Mouse (Mus musculus) liver, embryonic 12.5 days (tissue): ENCODE results near the gene Akap8. TPM values are rescaled to one million over a fixed set of nuclear protein-coding genes. Genes with fewer than 3 reads are reported as not detected.

Source experiments
- ATAC-seq: fragments of 200-750 bp; cut with Nextera tagmentation; 2 replicates; pipeline ENCODE4 v1.8.0; 2017; ENCODE audit warnings: moderate number of reproducible peaks, mild to moderate bottlenecking, moderate library complexity
- H3K27ac ChIP-seq: fragments of 300-500 bp; sonication (generic); 2 replicates; pipeline ENCODE4 v1.5.1; 2016; ENCODE audit warnings: mild to moderate bottlenecking
- H3K27me3 ChIP-seq: fragments of 300-500 bp; sonication (generic); replicated peaks from 2 replicates; pipeline ENCODE4 v1.6.1; 2016; ENCODE audit warnings: mild to moderate bottlenecking, moderate library complexity
- H3K36me3 ChIP-seq: fragments of 300-500 bp; sonication (generic); 2 replicates; pipeline ENCODE4 v1.6.1; 2016; ENCODE audit warnings: mild to moderate bottlenecking, moderate library complexity
- H3K4me1 ChIP-seq: fragments of 300-500 bp; sonication (generic); 2 replicates; pipeline ENCODE4 v1.6.1; 2016
- H3K4me2 ChIP-seq: fragments of 300-500 bp; sonication (generic); 2 replicates; pipeline ENCODE4 v1.6.1; 2016; ENCODE audit warnings: mild to moderate bottlenecking, moderate library complexity
- H3K4me3 ChIP-seq: fragments of 300-500 bp; sonication (generic); 2 replicates; pipeline ENCODE4 v1.5.1; 2016; ENCODE audit warnings: mild to moderate bottlenecking, moderate library complexity
- H3K9ac ChIP-seq: fragments of 300-500 bp; sonication (generic); 2 replicates; pipeline ENCODE4 v1.6.1; 2016; ENCODE audit warnings: mild to moderate bottlenecking, moderate library complexity
- H3K9me3 ChIP-seq: fragments of 300-500 bp; sonication (generic); replicated peaks from 2 replicates; pipeline ENCODE4 v1.6.1; 2016; ENCODE audit warnings: mild to moderate bottlenecking, moderate library complexity
- WGBS: fragments of 180-500 bp; shearing (Covaris S2); methylation state at CpG from one replicate; pipeline ENCODE4 v1.1.7; 2016; ENCODE audit not compliant: insufficient replicate concordance; 5-methylcytosine and 5-hydroxymethylcytosine counted together
- polyA plus RNA-seq: library from polyadenylated mRNA; unstranded; fragments of >200 nt; fragmentation: Nextera tagmentation; extraction: Ambion mirVana; gene quantifications from 2 replicates; pipeline ENCODE4 v1.2.1, GENCODE M21; 2016

Gene Akap8
- polyA plus RNA-seq, 1 experiment from 2014 or later, result 73.5 TPM

DNA sequence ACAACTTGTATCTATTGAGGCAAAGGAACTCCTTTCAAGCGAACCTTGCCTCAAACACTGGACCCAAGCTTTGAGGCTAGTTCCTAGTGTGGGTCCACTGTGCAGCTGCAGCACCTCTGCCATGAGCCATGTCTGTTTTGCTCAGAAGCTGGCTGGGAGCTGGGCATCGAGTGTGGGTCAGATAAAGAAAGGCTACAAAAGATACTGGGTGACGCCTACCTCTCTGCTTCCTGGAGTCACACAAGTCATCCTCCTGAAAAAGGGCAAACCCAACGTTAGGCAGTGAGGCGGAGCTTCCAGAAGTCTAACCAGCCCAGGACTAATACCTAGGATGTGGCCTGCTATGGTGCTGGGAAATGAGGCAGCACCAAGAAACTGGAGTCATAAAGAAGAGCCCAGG lies 7.1 kb downstream of the Akap8 start:
- peaks cover 22% of the 10 kb centered on the region for H3K4me1 ChIP-seq
- H3K9ac ChIP-seq, result no peak overlapping the region
- H3K9me3 ChIP-seq, result no peaks in the 10 kb centered on the region
- peaks cover 98% of the 10 kb centered on the region for H3K36me3 ChIP-seq
- ATAC-seq, result peak; percentile 58; the same call in 1 of the 2 replicates
- H3K27me3 ChIP-seq, result no peaks in the 10 kb centered on the region
- WGBS, result 46% methylated on average over 5 of the region's 5 CpGs
- no peak overlapping the region for H3K27ac ChIP-seq
- no peak overlapping the region for H3K4me3 ChIP-seq
- no peak overlapping the region for H3K4me2 ChIP-seq

- 90% methylated on average over 8 of the region's 8 CpGs for WGBS
- ATAC-seq, result no peak
- no peak overlapping the region for H3K4me2 ChIP-seq
- H3K9ac ChIP-seq, result no peak overlapping the region
- no peaks in the 10 kb centered on the region for H3K9me3 ChIP-seq
- H3K27me3 ChIP-seq, result no peaks in the 10 kb centered on the region
- H3K4me1 ChIP-seq, result peaks cover 25% of the 10 kb centered on the region
- no peak overlapping the region for H3K27ac ChIP-seq
- H3K36me3 ChIP-seq, result peaks cover 100% of the 10 kb centered on the region
- H3K4me3 ChIP-seq, result no peak overlapping the region
Observed at GRCm38 (mm10) chr17:32312801-32313200, 8.2 kb downstream of the Akap8 start.

DNA sequence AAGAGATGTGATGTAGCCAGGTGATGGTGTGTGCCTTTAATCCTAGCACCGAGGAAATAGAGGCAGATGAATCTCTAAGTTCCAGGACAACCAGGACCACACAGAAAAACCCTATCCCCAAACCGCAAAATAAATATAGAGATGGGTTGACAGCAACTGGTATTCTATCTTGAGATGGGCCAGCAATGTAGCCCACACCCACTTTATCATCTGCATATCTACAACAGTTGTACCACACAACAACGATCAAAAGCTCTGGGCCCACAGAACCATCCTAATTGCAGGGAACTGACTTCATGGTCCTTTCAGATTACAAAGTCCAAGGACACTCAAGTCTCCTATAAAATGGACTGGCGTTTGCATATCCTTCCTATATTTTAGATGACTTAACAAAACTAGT lies 13.1 kb downstream of the Akap8 start:
- WGBS, result 39% methylated on average over 4 of the region's 4 CpGs

DNA sequence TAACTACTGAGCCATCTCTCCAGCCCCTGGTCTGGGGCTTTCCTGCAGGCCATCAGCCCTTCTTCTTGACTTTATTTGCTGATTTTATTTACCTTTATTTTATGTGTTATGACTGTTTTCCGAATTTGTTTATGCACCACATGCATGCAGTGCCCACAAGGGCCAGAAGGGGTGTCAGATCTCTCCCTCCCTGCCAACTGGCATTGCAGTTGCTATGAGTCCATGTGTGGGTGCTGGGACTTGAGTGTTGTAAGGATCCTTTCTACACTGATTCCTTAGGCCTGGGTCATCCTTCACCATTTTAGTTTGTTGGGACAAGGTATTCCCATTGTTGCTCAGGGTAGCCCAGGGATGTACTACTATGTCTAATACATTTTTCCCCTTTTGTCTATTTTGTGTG lies 22.9 kb downstream of the Akap8 start:
- H3K27ac ChIP-seq, result no peak overlapping the region
- no peaks in the 10 kb centered on the region for H3K27me3 ChIP-seq
- H3K9ac ChIP-seq, result no peak overlapping the region
- H3K4me3 ChIP-seq, result no peak overlapping the region
- 70% methylated on average over 1 of the region's 1 CpGs for WGBS
- H3K4me2 ChIP-seq, result no peak overlapping the region
- no peak for ATAC-seq
- H3K9me3 ChIP-seq, result no peaks in the 10 kb centered on the region
- H3K36me3 ChIP-seq, result peaks cover 4% of the 10 kb centered on the region; the same call in 1 of the 2 replicates
- H3K4me1 ChIP-seq, result no peaks in the 10 kb centered on the region

More for the DNA sequence above, 13.1 kb downstream of the Akap8 start:
- 0 out of 2 replicates have a peak, but pooled peaks have one; percentile 27 for ATAC-seq
- Histone ChIP-seq H3K9ac (no peak overlapping the region), H3K36me3 (peaks cover 100% of the 10 kb centered on the region), H3K27ac (no peak overlapping the region), H3K9me3 (no peaks in the 10 kb centered on the region), H3K4me3 (no peak overlapping the region), H3K4me1 (peaks cover 25% of the 10 kb centered on the region), H3K4me2 (no peak overlapping the region), H3K27me3 (no peaks in the 10 kb centered on the region)

- Histone ChIP-seq H3K27me3 (no peaks in the 10 kb centered on the region), H3K9me3 (no peaks in the 10 kb centered on the region), H3K4me2 (no peak overlapping the region), H3K4me3 (no peak overlapping the region), H3K27ac (no peak overlapping the region), H3K9ac (no peak overlapping the region), H3K4me1 (0 out of 2 replicates have a peak, but pooled peaks cover 6% of the 10 kb centered on the region), H3K36me3 (no peaks in the 10 kb centered on the region)
- no peak for ATAC-seq
- 82% methylated on average over 2 of the region's 2 CpGs for WGBS
Observed at GRCm38 (mm10) chr17:32295901-32296300, 25.1 kb downstream of the Akap8 start.

- H3K4me3 ChIP-seq, result no peak overlapping the region
- H3K36me3 ChIP-seq, result no peaks in the 10 kb centered on the region
- H3K27ac ChIP-seq, result no peak overlapping the region
- ATAC-seq, result no peak
- H3K4me1 ChIP-seq, result 0 out of 2 replicates have a peak, but pooled peaks cover 7% of the 10 kb centered on the region
- H3K9me3 ChIP-seq, result no peaks in the 10 kb centered on the region
- H3K27me3 ChIP-seq, result no peaks in the 10 kb centered on the region
- H3K9ac ChIP-seq, result no peak overlapping the region
- 58% methylated on average over 4 of the region's 4 CpGs for WGBS
- H3K4me2 ChIP-seq, result no peak overlapping the region
Observed at GRCm38 (mm10) chr17:32295160-32295559, 25.9 kb downstream of the Akap8 start.

DNA sequence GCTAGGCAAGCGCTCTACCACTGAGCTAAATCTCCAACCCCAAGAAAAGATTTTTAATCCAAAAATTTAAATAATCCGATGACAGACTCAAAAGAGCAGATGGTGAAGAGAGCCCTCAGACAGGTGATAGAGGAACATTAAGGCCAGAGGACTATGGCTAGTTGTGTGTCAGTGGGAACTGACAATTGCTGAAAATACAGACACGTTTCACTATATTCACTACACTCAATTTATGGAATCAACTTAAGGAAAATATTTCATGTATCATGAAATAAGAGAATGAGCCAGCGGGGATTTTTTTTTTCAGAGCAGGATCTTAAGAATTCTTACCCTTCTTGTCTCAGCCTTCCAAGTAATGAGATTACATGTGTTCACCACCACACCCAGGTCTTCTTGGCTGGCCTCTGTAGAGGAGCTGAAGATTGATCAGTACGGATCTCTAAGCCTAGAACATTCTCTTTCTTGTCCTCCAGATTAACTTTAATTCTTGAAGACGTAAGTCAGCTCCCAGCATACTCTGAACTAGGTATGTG lies 35.8 kb downstream of the Akap8 start:
- ATAC-seq, result no peak
- peak overlapping the region; percentile 99 for H3K9ac ChIP-seq
- peak overlapping the region; percentile 84 for H3K4me3 ChIP-seq
- H3K4me1 ChIP-seq, result peaks cover 31% of the 10 kb centered on the region
- no peaks in the 10 kb centered on the region for H3K9me3 ChIP-seq
- H3K4me2 ChIP-seq, result peak overlapping the region; percentile 77
- H3K27me3 ChIP-seq, result no peaks in the 10 kb centered on the region
- 0 out of 2 replicates have a peak, but pooled peaks cover 9% of the 10 kb centered on the region for H3K36me3 ChIP-seq
- H3K27ac ChIP-seq, result peak overlapping the region; percentile 100
- 34% methylated on average over 6 of the region's 6 CpGs for WGBS

DNA sequence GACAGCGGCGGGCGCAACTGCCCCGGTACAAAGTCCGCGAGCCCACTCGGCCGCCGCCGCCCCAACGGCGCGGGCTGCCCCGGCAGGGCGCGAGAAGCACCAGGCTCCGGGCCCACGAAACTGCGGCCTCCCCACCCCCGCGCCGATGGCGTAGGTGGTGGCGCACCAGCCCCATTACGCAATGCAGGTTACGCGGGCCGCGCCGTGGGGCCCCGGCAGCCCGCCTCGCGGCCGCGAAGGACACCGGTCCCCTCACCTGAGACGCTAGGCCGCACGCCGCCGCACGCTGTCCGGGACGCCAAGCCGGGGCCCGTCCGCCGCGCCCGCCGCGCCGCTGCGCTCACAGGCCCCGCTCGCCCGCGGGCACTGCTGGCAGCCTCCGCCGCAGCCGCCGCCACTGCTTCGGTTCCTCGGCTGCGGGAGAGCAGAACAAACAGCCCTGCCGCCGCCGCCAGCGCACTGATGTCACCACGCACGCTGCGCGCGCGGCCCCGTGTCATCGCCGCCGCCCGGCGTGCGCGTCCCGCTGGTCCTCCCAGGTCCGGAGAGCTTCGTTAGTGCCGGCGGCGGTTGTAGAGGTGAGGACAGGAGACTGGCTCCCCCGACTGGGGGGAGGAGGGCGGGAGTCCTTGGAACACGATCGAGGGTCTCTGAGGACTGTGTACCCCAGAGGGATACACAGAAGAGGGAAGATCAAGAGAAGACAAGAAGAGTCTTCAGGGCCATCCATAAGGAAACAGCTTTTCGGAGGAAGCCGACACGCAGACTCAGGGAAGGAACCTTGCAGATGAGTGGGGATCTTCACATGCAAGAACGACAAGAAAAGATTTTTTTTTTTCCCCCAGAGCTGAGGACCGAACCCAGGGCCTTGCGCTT lies 36.5 kb downstream of the Akap8 start, which contains the start of gene Brd4:
Brd4 (minus strand) TSS at position 461 of the 876 bp plus-strand sequence.
- H3K9me3 ChIP-seq, result no peaks in the 10 kb centered on the region
- no peaks in the 10 kb centered on the region for H3K27me3 ChIP-seq
- H3K4me3 ChIP-seq, result peak within 1 kb of the TSS; percentile 84
- peak within 1 kb of the TSS; percentile 100 for H3K27ac ChIP-seq
- peak; percentile 87 for ATAC-seq
- H3K9ac ChIP-seq, result peak within 1 kb of the TSS; percentile 99
- H3K4me2 ChIP-seq, result peak within 1 kb of the TSS; percentile 77
- H3K4me1 ChIP-seq, result peaks cover 36% of the 10 kb centered on the region
- 0 out of 2 replicates have a peak, but pooled peaks cover 9% of the 10 kb centered on the region for H3K36me3 ChIP-seq
- WGBS, result under 1% methylated on average over 97 of the region's 100 CpGs

DNA sequence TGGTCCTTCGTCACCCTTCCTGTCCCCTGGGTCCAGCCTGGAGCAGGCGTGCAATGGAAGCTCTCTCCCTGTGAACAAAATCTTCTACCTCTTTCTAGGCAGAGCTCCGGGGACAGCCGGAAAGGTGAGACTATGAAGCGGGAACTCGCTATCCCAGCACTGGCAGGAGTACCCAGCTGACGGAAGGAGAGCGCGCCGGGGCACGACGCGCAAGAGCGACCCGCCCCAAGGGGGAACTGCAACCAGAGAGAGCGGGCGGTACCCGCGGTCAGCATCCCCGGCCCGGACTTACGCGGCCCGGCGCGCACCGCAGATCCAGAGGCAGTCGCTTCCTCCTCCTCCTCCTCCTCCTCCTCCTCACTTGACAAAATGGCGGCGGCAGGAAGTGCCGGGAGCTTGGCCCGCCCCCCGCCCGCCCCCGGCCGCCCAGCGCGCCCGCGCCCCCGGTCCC lies 37.2 kb downstream of the Akap8 start:
- Histone ChIP-seq H3K4me2 (peak overlapping the region; percentile 77), H3K4me1 (peaks cover 44% of the 10 kb centered on the region), H3K4me3 (peak overlapping the region; percentile 84), H3K36me3 (0 out of 2 replicates have a peak, but pooled peaks cover 6% of the 10 kb centered on the region), H3K27ac (peak overlapping the region; percentile 100), H3K9ac (peak overlapping the region; percentile 99), H3K9me3 (no peaks in the 10 kb centered on the region), H3K27me3 (no peaks in the 10 kb centered on the region)
- under 1% methylated on average over 31 of the region's 41 CpGs for WGBS
- peak; percentile 72 for ATAC-seq

- H3K4me1 ChIP-seq, result peaks cover 48% of the 10 kb centered on the region
- peak overlapping the region; percentile 100 for H3K27ac ChIP-seq
- WGBS, result 6% methylated on average over 7 of the region's 7 CpGs
- peak; percentile 36 for ATAC-seq
- H3K9ac ChIP-seq, result peak overlapping the region; percentile 99
- 0 out of 2 replicates have a peak, but pooled peaks cover 6% of the 10 kb centered on the region for H3K36me3 ChIP-seq
- peak overlapping the region; percentile 84 for H3K4me3 ChIP-seq
- H3K9me3 ChIP-seq, result no peaks in the 10 kb centered on the region
- no peaks in the 10 kb centered on the region for H3K27me3 ChIP-seq
- H3K4me2 ChIP-seq, result peak overlapping the region; percentile 77
Observed at GRCm38 (mm10) chr17:32283341-32283740, 37.7 kb downstream of the Akap8 start.

GRCm38 (mm10) chr17:32281611-32282310 lies 39.3 kb downstream of the Akap8 start:
- no peak for ATAC-seq
- H3K4me3 ChIP-seq, result no peak overlapping the region
- peak overlapping the region; percentile 41; the same call in 1 of the 2 replicates for H3K27ac ChIP-seq
- peak overlapping the region; percentile 47 for H3K4me2 ChIP-seq
- peak overlapping the region; percentile 27; the same call in 1 of the 2 replicates for H3K9ac ChIP-seq
- H3K9me3 ChIP-seq, result no peaks in the 10 kb centered on the region
- 0 out of 2 replicates have a peak, but pooled peaks cover 6% of the 10 kb centered on the region for H3K36me3 ChIP-seq
- 58% methylated on average over 4 of the region's 4 CpGs for WGBS
- no peaks in the 10 kb centered on the region for H3K27me3 ChIP-seq
- peaks cover 57% of the 10 kb centered on the region for H3K4me1 ChIP-seq
